Mouse (Mus musculus) Muller cell, postnatal 12 days (primary cell): ENCODE measurements around the gene Oit1.

ENCODE experiments used
- DNase-seq: peaks from one replicate; pipeline ENCODE4 v3.0.0-alpha.2; 2015; ENCODE audit errors: inconsistent ontology term

Oit1 gene

DNA sequence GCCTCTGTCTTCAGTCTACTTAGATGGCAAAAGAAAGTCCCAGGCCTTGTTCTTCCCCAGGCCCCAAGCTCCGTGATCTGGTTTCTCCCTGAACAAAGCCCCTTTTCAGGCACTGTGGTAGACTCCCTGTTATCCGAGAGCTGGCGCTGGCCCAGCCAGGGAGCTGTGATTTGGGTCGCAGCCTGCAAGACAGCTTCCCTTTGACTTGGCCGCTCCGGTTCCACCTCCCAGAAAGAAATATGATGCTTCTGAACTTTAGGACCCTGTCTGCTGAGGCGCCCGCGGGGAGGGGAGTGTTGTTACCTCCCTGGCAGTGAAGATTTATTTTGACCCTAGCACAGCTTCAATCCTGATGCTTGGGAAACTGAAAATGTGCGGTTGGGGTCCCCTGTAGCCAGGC, 42.6 kb downstream of the Oit1 start:
- no peak for DNase-seq

GRCm38 (mm10) chr14:8334511-8334910, 44.0 kb downstream of the Oit1 start:
- no peak for DNase-seq

- DNase-seq = no peak
Observed at GRCm38 (mm10) chr14:8332314-8333252, 46.0 kb downstream of the Oit1 start.

GRCm38 (mm10) chr14:8331307-8331905, 47.1 kb downstream of the Oit1 start:
- DNase-seq = peak; percentile 83

DNA sequence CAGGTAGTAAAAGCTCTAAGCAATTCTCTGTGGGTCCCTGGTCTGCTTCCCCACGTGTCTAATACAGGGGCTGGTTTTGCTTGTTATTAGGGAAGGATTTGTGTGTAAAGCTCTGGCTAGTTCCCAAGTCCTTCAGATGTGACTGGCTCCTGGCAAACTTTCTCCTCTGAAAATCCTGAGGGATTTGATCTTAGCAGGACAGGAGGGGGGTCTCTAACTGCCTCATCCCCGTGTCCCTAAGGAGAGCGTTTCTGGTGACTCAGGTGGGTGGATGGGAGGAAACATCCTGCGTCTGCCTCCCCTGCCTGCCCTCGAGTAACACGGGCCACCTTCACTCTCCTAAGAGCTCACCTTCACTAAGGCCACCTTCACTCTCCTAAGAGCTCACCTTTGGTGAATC, 48.2 kb downstream of the Oit1 start:
- DNase-seq = no peak

- DNase-seq = no peak
Observed at GRCm38 (mm10) chr14:8329552-8329951, 49.0 kb downstream of the Oit1 start.

- DNase-seq = peak; percentile 48
Observed at GRCm38 (mm10) chr14:8327371-8327770, 51.2 kb downstream of the Oit1 start.

GRCm38 (mm10) chr14:8326961-8327360, 51.6 kb downstream of the Oit1 start:
- no peak for DNase-seq

DNA sequence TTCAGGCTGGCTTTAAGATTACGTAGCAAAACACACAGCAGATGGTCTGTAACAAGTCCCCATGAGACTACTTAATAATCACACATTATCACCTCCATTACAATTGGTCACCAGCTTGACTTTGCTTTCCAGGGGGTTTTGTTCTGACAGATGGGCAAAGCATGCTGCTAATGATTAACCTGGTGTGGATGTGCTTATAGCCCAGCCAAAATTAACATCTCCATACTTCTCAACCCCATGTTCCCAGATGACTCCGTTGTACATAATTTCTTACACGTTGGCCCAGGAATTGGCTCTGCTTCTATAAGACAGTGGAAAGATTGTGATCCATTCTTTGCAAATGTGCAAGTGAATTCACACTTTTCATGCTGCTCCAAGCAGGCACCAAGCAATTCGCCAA, 52.8 kb downstream of the Oit1 start:
- no peak for DNase-seq

GRCm38 (mm10) chr14:8320528-8320927, 58.0 kb downstream of the Oit1 start:
- DNase-seq = no peak

DNA sequence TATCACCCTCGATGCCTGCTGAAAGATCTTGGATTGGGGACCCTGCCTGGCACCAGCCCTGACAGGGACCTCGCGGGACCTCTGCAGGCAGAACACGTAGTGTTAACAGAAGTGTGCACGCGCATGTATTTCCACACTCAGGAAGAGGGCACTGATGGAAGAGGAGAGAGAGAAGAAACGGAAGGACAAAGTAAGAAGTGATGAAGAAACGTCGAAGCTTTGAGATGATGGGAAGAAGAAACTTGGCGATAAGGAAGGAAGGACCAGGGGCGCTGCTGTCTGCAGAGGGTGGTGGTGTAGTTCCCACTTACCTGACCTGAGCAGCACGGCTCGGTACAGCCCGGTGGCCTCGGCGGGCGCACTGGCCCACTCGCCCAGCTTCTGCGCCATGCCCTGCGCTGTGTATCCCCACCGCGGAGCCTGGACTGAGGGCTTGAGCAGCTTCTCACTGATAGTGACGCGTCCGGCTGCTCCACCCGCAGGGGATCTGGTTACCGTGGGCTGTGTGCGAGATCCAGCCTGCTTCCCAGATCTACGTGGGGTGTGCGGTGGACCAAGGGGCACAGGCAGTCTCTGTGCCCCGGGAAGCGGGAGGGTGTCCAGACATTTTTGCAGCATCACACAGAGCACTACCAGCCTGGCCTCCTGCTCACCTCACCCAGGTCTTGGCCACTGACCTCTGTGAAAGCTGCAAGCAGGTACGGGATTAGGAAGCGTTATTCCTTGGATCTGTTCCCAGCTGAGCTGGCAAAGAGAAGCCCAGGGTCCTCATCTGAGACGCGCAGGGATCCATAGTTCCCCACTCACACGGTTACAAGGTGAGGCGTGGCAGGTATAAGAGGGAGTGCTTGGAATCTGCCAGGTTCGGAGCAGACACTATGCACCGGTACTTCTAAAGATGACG, 61.1 kb downstream of the Oit1 start, which contains the start of gene Fam107a:
Gene Fam107a (minus strand): TSS at position 830 of the 904 bp plus-strand sequence.
- no peak for DNase-seq

GRCm38 (mm10) chr14:8316366-8317193, 62.0 kb downstream of the Oit1 start:
- DNase-seq = peak; percentile 16

GRCm38 (mm10) chr14:8315169-8315568, 63.4 kb downstream of the Oit1 start:
- no peak for DNase-seq

- no peak for DNase-seq
Observed at GRCm38 (mm10) chr14:8314536-8314935, 64.0 kb downstream of the Oit1 start.

DNA sequence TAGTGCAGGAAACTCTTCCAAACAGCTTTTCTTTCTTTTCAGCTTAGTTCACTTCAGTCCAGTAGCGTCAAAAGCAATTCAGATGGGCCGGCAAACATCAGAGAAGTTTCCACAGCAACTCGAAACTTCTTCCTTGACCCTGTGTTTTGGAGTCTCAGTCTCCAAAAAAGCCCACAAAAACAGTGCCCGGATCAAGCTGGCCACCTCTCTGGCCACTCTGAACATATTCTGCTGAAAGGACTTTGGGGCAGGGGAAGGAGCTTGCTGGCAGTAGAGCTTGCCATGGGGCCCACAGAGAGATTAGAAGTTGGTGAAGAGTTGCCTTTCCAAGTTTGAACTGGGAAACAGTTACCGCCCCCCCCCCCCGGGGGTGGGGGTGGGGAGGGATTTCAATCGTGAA, 64.7 kb downstream of the Oit1 start:
- no peak for DNase-seq

- peak; percentile 64 for DNase-seq
Observed at GRCm38 (mm10) chr14:8309621-8310141, 68.9 kb downstream of the Oit1 start.

DNA sequence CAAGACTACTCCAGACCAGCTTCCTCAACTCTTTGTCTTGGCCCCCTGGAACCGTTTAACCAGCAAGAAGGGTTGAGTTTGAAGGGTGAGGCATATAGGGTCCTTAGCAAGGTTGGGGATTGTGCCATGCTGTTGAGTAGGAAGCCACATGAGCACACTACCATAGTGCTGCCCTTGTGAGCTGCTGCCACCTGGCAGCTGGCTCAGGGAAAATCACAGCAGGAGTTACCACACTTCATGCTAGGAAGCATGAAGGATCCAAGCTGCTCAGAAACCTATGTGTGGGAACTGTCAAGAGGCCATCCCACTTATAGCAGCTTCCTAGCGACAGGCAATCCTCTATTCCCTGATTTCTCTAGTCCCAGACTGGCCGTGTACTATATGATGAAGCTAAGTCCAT, 69.9 kb downstream of the Oit1 start:
- DNase-seq = no peak

GRCm38 (mm10) chr14:8306884-8307283, 71.7 kb downstream of the Oit1 start:
- no peak for DNase-seq

- DNase-seq = peak; percentile 43
Observed at GRCm38 (mm10) chr14:8305014-8305413, 73.5 kb downstream of the Oit1 start.

- no peak for DNase-seq
Observed at GRCm38 (mm10) chr14:8304082-8304481, 74.5 kb downstream of the Oit1 start.

GRCm38 (mm10) chr14:8302687-8303086, 75.9 kb downstream of the Oit1 start:
- DNase-seq = no peak
